Mouse (Mus musculus) kidney, embryonic 14.5 days (tissue): ENCODE results near the gene Sh3d21. TPM values are rescaled to one million over a fixed set of nuclear protein-coding genes. Genes with fewer than 3 reads are reported as not detected.

Experiments used
- ATAC-seq: fragments of 200-750 bp; cut with Nextera tagmentation; 2 replicates; pipeline ENCODE4 v1.8.0; 2017; ENCODE audit warnings: moderate number of reproducible peaks, mild to moderate bottlenecking, moderate TSS enrichment, moderate library complexity; ENCODE audit not compliant: low FRiP score, low TSS enrichment
- H3K27ac ChIP-seq: fragments of 300-500 bp; sonication (generic); 2 replicates; pipeline ENCODE4 v1.5.1; 2014; ENCODE audit warnings: low read depth, mild to moderate bottlenecking, low read length, moderate library complexity, mixed read lengths
- H3K27me3 ChIP-seq: fragments of 300-500 bp; sonication (generic); 2 replicates; pipeline ENCODE4 v1.6.1; 2014; ENCODE audit warnings: mild to moderate bottlenecking, low read length; ENCODE audit not compliant: control insufficient read depth, insufficient read depth
- H3K36me3 ChIP-seq: fragments of 300-500 bp; sonication (generic); 2 replicates; pipeline ENCODE4 v1.6.1; 2014; ENCODE audit warnings: low read length, mixed read lengths; ENCODE audit not compliant: control insufficient read depth, insufficient read depth
- H3K4me1 ChIP-seq: fragments of 300-500 bp; sonication (generic); 2 replicates; pipeline ENCODE4 v1.6.1; 2014; ENCODE audit warnings: low read length, mixed read lengths; ENCODE audit not compliant: control insufficient read depth, insufficient read depth
- H3K4me2 ChIP-seq: fragments of 300-500 bp; sonication (generic); replicated peaks from 2 replicates; pipeline ENCODE4 v1.6.1; 2014; ENCODE audit warnings: low read depth, mild to moderate bottlenecking, low read length
- H3K4me3 ChIP-seq: fragments of 300-500 bp; sonication (generic); 2 replicates; pipeline ENCODE4 v1.5.1; 2014; ENCODE audit warnings: mild to moderate bottlenecking, low read length
- H3K9ac ChIP-seq: fragments of 300-500 bp; sonication (generic); 2 replicates; pipeline ENCODE4 v1.6.1; 2014; ENCODE audit warnings: low read depth, mild to moderate bottlenecking, low read length, moderate library complexity
- H3K9me3 ChIP-seq: fragments of 300-500 bp; sonication (generic); 2 replicates; pipeline ENCODE4 v1.6.1; 2016; ENCODE audit warnings: low read length; ENCODE audit not compliant: control insufficient read depth
- WGBS: fragments of 180-500 bp; shearing (Covaris S2); extraction: QIAGEN DNeasy Blood & Tissue Kit; methylation state at CpG from one replicate; pipeline ENCODE4 v1.1.7; 2014; 5-methylcytosine and 5-hydroxymethylcytosine counted together
- polyA plus RNA-seq: library from polyadenylated mRNA; unstranded; fragments of >200 nt; fragmentation: Nextera tagmentation; extraction: Ambion mirVana; gene quantifications from 2 replicates; pipeline ENCODE4 v1.2.1, GENCODE M21; 2014

Gene Sh3d21
- polyA plus RNA-seq = 7.3 and 8.7 TPM in 2 replicates

DNA sequence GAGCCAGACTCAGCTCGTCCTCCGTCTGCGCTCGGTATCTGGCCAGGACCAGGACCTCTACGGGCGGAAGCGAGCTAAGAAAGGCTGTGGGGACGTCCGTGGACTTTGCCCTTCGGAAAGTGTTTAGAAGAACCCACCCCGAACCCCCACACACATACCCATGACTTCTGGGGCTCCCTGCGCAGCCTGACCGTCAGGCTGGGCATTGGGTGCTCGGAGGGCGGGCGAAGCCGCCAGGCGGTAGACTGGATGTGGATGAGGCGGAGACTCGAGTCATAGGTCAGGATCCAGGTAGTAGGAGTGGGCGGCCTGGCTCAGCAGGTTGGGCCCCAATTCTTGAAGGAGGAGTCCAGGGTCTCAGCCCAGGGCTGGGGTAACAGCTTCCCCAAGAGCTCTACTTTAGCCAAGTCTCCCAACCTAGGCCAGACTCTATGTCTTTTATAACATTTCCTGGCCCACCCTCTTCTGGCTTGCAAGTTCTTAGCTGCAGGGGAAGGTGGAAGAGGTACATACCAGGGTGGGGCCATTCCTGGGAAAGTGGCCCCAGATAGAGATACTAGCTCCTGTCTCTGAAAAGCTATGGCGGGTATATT lies at the start of gene Sh3d21:
Gene Sh3d21, minus strand, starts transcription at position 425 of the 593 bp plus-strand sequence.
- Histone ChIP-seq H3K36me3 (peaks cover 23% of the 10 kb centered on the region), H3K4me1 (peaks cover 16% of the 10 kb centered on the region; the same call in 1 of the 2 replicates), H3K4me2 (peak within 1 kb of the TSS; percentile 98), H3K27ac (peak within 1 kb of the TSS; percentile 80), H3K4me3 (peak within 1 kb of the TSS; percentile 61), H3K27me3 (no peaks in the 10 kb centered on the region), H3K9me3 (no peaks in the 10 kb centered on the region), H3K9ac (peak within 1 kb of the TSS; percentile 88)
- 5% methylated on average over 22 of the region's 22 CpGs for WGBS
- ATAC-seq = peak; percentile 22; the same call in 1 of the 2 replicates

DNA sequence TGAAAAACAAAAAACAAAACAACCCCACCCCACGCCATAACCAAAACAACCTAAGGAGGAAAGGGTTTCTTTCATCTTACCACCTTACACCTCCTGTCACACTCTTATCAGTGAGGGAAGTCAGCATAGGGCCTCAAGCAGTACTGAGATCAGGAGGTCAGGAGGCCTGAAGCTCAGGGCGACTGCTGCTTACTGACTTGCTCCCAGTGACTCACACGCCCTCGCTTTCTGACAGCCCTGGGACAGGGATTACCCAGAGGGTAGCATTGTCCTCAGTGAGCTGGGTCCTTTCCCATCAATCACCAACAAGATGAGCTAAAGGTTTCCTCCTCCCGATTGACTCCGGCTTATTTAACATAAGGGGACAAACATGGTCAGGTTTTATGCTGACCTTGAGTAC lies 43.8 kb upstream of the Sh3d21 start:
- Histone ChIP-seq H3K9me3 (no peaks in the 10 kb centered on the region), H3K4me3 (no peak overlapping the region), H3K4me2 (no peak overlapping the region), H3K27me3 (no peaks in the 10 kb centered on the region), H3K4me1 (no peaks in the 10 kb centered on the region), H3K36me3 (no peaks in the 10 kb centered on the region), H3K27ac (no peak overlapping the region), H3K9ac (no peak overlapping the region)
- 69% methylated on average over 6 of the region's 6 CpGs for WGBS
- no peak for ATAC-seq

DNA sequence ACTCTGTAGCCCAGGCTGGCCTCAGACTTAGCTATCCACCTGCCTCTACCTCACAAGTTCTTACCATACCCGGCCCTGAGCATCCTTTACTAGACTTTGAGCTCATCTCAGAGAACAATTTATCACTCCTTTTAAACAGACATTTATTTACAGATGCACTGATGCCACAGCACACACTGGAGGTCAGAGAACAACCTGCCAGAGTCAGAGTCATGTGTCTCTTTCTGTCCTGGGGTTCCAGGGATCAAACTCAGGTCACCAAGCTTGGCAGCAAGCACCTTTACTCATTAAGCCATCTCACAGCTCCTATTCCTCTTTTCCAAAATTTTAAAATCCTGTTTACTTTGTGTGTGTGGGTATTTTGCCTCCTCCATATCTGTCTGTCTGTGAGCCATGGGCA lies 42.1 kb upstream of the Sh3d21 start:
- H3K9me3 ChIP-seq = no peaks in the 10 kb centered on the region
- H3K36me3 ChIP-seq = no peaks in the 10 kb centered on the region
- no peak for ATAC-seq
- no peak overlapping the region for H3K9ac ChIP-seq
- WGBS = 91% methylated on average over 1 of the region's 1 CpGs
- H3K27ac ChIP-seq = no peak overlapping the region
- H3K4me2 ChIP-seq = no peak overlapping the region
- H3K4me1 ChIP-seq = peaks cover 3% of the 10 kb centered on the region
- no peaks in the 10 kb centered on the region for H3K27me3 ChIP-seq
- no peak overlapping the region for H3K4me3 ChIP-seq

DNA sequence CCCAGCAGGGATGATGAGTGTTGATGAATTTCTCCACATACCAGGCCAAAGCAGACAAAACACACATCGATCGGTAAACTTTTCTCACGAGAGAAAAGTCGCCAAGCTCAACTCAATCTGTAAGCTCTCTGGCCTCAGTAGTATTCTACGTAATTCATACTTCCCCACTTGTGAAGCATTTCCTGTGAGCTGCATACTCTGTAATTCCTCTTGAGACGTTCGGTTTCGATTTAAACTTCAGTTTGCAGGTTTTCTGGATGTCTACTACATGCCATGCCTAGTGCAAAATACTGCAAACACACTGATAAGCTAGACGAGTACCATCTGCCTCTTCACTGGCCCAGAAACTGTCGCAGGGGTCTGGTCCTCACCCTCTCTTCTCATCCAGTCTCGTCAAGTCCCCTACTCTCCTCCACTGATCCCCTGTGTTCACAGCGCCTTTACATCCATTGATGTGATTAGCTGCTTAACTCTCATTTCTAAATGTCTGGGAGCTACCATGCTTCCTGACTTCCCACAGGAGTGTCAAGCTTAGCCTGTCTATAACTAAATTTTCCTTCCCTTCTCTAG lies 41.5 kb upstream of the Sh3d21 start:
- H3K9me3 ChIP-seq = no peaks in the 10 kb centered on the region
- H3K4me2 ChIP-seq = no peak overlapping the region
- peaks cover 10% of the 10 kb centered on the region for H3K4me1 ChIP-seq
- H3K36me3 ChIP-seq = no peaks in the 10 kb centered on the region
- no peak for ATAC-seq
- no peak overlapping the region for H3K4me3 ChIP-seq
- no peak overlapping the region for H3K9ac ChIP-seq
- no peak overlapping the region for H3K27ac ChIP-seq
- 81% methylated on average over 12 of the region's 12 CpGs for WGBS
- no peaks in the 10 kb centered on the region for H3K27me3 ChIP-seq

DNA sequence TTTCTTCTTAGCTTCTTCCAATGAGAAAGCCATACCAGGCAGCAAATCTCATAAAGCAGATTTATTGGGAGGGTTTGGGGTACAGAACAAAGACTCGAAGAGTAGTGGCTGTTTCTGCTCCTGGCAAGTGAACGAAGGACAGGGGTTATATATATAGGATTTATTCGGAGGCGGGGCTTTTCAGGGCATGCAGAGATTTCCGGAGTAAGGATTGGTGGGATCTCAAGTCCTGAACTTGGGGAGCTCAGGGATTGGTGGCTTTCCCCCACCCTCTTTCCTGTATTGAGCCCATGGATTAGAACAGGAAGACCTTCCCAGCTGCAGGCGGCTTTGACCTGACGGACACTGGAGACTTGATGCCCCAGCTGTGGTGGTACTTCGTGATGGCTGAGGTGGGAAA lies 40.7 kb upstream of the Sh3d21 start:
- no peaks in the 10 kb centered on the region for H3K27me3 ChIP-seq
- no peaks in the 10 kb centered on the region for H3K9me3 ChIP-seq
- H3K36me3 ChIP-seq = no peaks in the 10 kb centered on the region
- H3K9ac ChIP-seq = no peak overlapping the region
- H3K4me2 ChIP-seq = no peak overlapping the region
- ATAC-seq = no peak
- 78% methylated on average over 8 of the region's 8 CpGs for WGBS
- peak overlapping the region; percentile 98; the same call in 1 of the 2 replicates for H3K27ac ChIP-seq
- peaks cover 11% of the 10 kb centered on the region for H3K4me1 ChIP-seq
- no peak overlapping the region for H3K4me3 ChIP-seq

DNA sequence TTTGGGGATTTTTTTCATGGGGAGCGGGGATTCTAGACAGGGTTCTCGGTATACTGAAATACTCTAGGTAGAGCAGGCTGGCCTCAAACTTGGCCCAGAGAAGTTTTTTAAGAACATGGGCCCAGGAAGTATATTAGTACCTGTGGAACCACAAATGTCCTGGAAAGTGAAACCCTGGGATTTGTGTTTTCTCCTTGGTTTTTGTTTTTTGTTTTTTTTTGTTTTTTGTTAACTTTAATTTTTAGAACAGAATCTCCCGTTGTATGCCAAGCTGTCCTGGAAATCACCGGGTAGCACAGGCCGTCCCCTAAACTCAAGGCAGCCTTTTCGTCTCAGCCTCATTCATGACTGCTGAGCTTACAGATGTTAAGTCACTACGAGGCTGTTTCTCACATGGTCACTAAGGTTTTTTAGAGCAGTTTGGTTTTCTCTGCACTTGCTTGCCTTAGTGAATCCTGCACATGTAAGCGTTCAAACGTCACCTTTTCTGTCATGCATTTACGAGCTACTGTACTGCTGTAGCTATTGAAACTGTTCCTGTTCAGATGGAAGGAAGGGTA lies 40.1 kb upstream of the Sh3d21 start:
- 0 out of 2 replicates have a peak, but pooled peaks cover 2% of the 10 kb centered on the region for H3K36me3 ChIP-seq
- WGBS = 63% methylated on average over 10 of the region's 10 CpGs
- H3K9ac ChIP-seq = peak overlapping the region; percentile 90; the same call in 1 of the 2 replicates
- peak overlapping the region; percentile 76 for H3K4me3 ChIP-seq
- no peak for ATAC-seq
- H3K27ac ChIP-seq = peak overlapping the region; percentile 98
- H3K9me3 ChIP-seq = no peaks in the 10 kb centered on the region
- H3K27me3 ChIP-seq = no peaks in the 10 kb centered on the region
- peak overlapping the region; percentile 50 for H3K4me2 ChIP-seq
- peaks cover 14% of the 10 kb centered on the region for H3K4me1 ChIP-seq

DNA sequence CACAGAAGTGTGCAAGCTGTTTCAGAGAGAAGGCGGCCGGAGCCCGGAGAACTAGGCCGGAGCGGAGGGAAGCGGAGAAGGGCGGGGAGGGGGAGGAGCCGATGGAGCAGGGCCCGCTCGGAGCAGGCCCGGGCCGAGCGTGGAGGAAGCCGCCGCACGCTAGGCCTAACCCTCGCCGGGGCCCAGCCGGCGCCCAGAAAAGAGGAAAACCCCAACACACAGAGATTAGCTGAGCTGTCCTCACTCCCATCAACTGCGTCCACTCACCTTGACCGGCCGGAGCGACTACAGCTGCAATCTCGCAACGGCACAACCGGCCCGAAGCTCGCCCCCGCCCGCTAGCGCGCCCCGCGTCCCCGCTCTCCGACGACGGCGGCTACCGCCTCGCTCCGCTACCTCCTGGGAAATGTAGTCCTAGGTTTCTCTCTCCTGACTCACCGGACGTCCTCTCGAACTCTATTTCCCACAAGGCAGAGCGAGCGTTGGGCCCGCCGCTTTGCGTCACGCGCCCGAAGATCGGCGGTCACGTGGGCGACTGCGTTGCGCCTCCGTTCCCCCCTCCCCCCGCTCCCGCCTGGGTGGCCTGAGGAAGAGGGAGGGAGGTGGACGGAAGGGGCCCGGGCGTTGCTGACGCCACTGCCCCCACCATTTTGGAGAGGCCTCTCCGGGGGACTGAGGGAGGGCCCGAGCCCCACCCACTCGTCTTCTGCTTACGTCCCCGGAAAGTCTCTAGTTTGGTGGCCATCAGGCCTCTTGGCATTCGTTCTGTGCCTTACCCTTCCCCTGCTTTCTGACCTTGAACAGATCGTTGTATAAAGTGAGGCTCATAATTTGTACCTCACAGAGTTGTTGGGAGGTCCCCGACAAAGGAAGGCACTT lies 39.3 kb upstream of the Sh3d21 start, which contains the start of gene Thrap3:
Gene Thrap3, minus strand, starts transcription at position 458 of the 879 bp plus-strand sequence.
- peak; percentile 99 for ATAC-seq
- no peaks in the 10 kb centered on the region for H3K27me3 ChIP-seq
- under 1% methylated on average over 73 of the region's 75 CpGs for WGBS
- peaks cover 14% of the 10 kb centered on the region for H3K4me1 ChIP-seq
- H3K4me2 ChIP-seq = peak within 1 kb of the TSS; percentile 60
- H3K36me3 ChIP-seq = 0 out of 2 replicates have a peak, but pooled peaks cover 2% of the 10 kb centered on the region
- H3K9ac ChIP-seq = peak within 1 kb of the TSS; percentile 90
- H3K9me3 ChIP-seq = no peaks in the 10 kb centered on the region
- H3K27ac ChIP-seq = peak within 1 kb of the TSS; percentile 98
- H3K4me3 ChIP-seq = peak within 1 kb of the TSS; percentile 76

DNA sequence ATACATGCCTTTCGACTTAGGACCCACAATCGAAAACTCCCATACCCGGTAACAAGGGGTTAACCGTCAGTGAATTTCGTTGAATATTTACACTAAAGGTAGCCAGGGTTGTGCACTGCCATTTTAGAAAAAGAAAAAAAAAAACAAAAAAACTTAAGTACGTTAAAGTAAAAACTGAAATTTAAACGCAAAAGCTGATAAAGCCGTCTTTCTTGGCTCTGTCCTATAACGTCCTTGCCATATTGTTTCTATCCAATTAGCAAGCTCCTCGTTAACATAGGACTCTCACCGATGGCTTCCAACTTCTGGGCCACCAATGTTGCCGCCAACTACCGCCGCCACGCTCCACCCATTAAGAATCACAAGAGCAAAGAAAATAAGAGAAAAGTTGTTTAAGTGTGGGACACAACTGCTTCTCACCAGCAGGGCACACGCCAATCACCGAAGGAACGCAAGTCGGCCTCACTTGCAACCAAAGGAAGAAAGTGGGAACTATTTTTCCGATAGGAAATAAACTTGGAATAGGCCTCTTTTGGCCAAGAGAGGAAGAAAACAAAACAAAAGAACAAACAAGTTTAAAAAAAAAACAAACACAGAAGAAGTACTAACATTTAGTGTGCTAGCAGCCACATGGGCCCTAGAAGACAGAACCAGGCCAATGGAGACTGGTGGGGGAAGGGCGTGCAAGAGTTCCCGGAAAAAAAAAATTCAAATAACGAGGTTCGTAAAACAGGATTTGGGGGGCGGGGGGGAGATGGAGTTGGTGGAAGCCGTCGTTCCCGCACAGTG lies 38.4 kb upstream of the Sh3d21 start:
- no peak for ATAC-seq
- under 1% methylated on average over 28 of the region's 28 CpGs for WGBS
- peak overlapping the region; percentile 90 for H3K9ac ChIP-seq
- H3K4me3 ChIP-seq = peak overlapping the region; percentile 76
- no peaks in the 10 kb centered on the region for H3K27me3 ChIP-seq
- H3K9me3 ChIP-seq = no peaks in the 10 kb centered on the region
- peak overlapping the region; percentile 60 for H3K4me2 ChIP-seq
- peaks cover 14% of the 10 kb centered on the region for H3K4me1 ChIP-seq
- 0 out of 2 replicates have a peak, but pooled peaks cover 2% of the 10 kb centered on the region for H3K36me3 ChIP-seq
- peak overlapping the region; percentile 98 for H3K27ac ChIP-seq
